Mouse (Mus musculus) ES-E14 (cell line): Measurements from ENCODE around the gene Sae1. TPM values are rescaled to one million over a fixed set of nuclear protein-coding genes. Genes with fewer than 3 reads are reported as not detected.

ENCODE experiments used
- DNase-seq: peaks from one replicate; pipeline ENCODE4 v3.0.0-alpha.2; 2013; ENCODE audit warnings: low read depth, low spot score
- H3K27ac ChIP-seq: 2 replicates; pipeline ENCODE4 v1.5.1; 2012; ENCODE audit warnings: low read depth, mild to moderate bottlenecking, low read length, moderate library complexity, mixed read lengths; ENCODE audit not compliant: poor library complexity, insufficient read depth, severe bottlenecking
- H3K36me3 ChIP-seq: 2 replicates; pipeline ENCODE4 v1.6.1; 2012; ENCODE audit warnings: mild to moderate bottlenecking, low read length, moderate library complexity, mixed read lengths; ENCODE audit not compliant: control insufficient read depth, poor library complexity, insufficient read depth, severe bottlenecking
- H3K4me1 ChIP-seq, 2 experiments: fragments of 150-350 bp in 1 of 2; sonication (generic) in 1 of 2; 2 replicates each; pipeline ENCODE4 v1.6.1; 2012; ENCODE audit warnings: low read length in 2 of 2, mild to moderate bottlenecking in 1 of 2, mixed read lengths in 1 of 2; ENCODE audit not compliant: control insufficient read depth in 2 of 2, insufficient read depth in 2 of 2, poor library complexity in 1 of 2
- H3K4me3 ChIP-seq, 2 experiments: fragments of 150-350 bp in 1 of 2; sonication (generic) in 1 of 2; 2 replicates each; pipeline ENCODE4 v1.5.1; 2012; ENCODE audit warnings: low read length in 2 of 2, low read depth in 1 of 2, mild to moderate bottlenecking in 1 of 2, mixed read lengths in 1 of 2; ENCODE audit not compliant: insufficient read depth in 1 of 2, poor library complexity in 1 of 2, severe bottlenecking in 1 of 2
- H3K9ac ChIP-seq: 2 replicates; pipeline ENCODE4 v1.6.1; 2012; ENCODE audit warnings: low read depth, mild to moderate bottlenecking, low read length, mixed read lengths; ENCODE audit not compliant: poor library complexity, insufficient read depth, severe bottlenecking
- H3K9me3 ChIP-seq: fragments of 150-350 bp; sonication (generic); 2 replicates; pipeline ENCODE4 v1.6.1; 2012; ENCODE audit warnings: low read depth, mild to moderate bottlenecking, low read length; ENCODE audit not compliant: control insufficient read depth, insufficient read depth
- CHD2 ChIP-seq: IDR thresholded peaks from 2 replicates; pipeline ENCODE4 v1.6.1; 2014; ENCODE audit warnings: mild to moderate bottlenecking, low read depth, low read length, inconsistent platforms
- HCFC1 ChIP-seq: IDR thresholded peaks from 2 replicates; pipeline ENCODE4 v1.6.1; 2012; ENCODE audit warnings: low read length, inconsistent platforms, borderline replicate concordance; ENCODE audit not compliant: insufficient read depth
- MAFK ChIP-seq: IDR thresholded peaks from 2 replicates; pipeline ENCODE4 v1.6.1; 2014; ENCODE audit warnings: mild to moderate bottlenecking, low read depth, low read length, inconsistent platforms; ENCODE audit not compliant: insufficient read depth
- ZC3H11A ChIP-seq: IDR thresholded peaks from 2 replicates; pipeline ENCODE4 v1.6.1; 2012; ENCODE audit warnings: low read depth, mild to moderate bottlenecking, inconsistent platforms, low read length, borderline replicate concordance
- ZNF384 ChIP-seq: IDR thresholded peaks from 2 replicates; pipeline ENCODE4 v1.6.1; 2012; ENCODE audit warnings: low read depth, low read length, inconsistent platforms
- in situ Hi-C, 2 experiments: fragments of 600-800 bp; cut with MboI; formaldehyde crosslinking; loops; one replicate each; pipeline ENCODE4 v1.15.1; 2025; ENCODE audit warnings: low sequenced_read_pairs in 2 of 2, inconsistent platforms in 1 of 2; ENCODE audit not compliant: unreplicated experiment in 2 of 2
- total RNA-seq: library from RNA; depleted of rRNA; stranded (reverse); fragments of 300-350 nt; gene quantifications from 2 replicates; pipeline ENCODE4 v1.2.3, GENCODE M21; 2012

Gene Sae1
- total RNA-seq, 1 experiment, result 213 TPM

GRCm38 (mm10) chr7:16294837-16295236 is 92.8 kb downstream of the Sae1 start:
- Histone ChIP-seq H3K4me3 (peak overlapping the region; percentile 48 to 73), H3K9ac (peak overlapping the region; percentile 72), H3K27ac (peak overlapping the region; percentile 91), H3K4me1 (peaks cover 0 to 17% of the 10 kb centered on the region in 2 experiments; a peak in 2 of 4 replicates), H3K9me3 (no peaks in the 10 kb centered on the region), H3K36me3 (no peaks in the 10 kb centered on the region)
- peak; percentile 86 for DNase-seq
- TF ChIP-seq MAFK (no peak), ZC3H11A (peak; percentile 68), HCFC1 (peak; percentile 61; the same call in 1 of the 2 replicates)
- in situ Hi-C loops, result no loop called here

GRCm38 (mm10) chr7:16294346-16294745 is 93.3 kb downstream of the Sae1 start:
- H3K4me3 ChIP-seq, result peak overlapping the region in 1 of 2 experiments; percentile 73; a peak in 1 of 4 replicates
- no peak for TF ChIP-seq ZC3H11A
- H3K9ac ChIP-seq, result no peak overlapping the region
- H3K4me1 ChIP-seq, result peaks cover 0 to 17% of the 10 kb centered on the region in 2 experiments; a peak in 2 of 4 replicates
- H3K36me3 ChIP-seq, result no peaks in the 10 kb centered on the region
- H3K27ac ChIP-seq, result no peak overlapping the region
- DNase-seq, result no peak
- H3K9me3 ChIP-seq, result no peaks in the 10 kb centered on the region
- in situ Hi-C loops, result no loop called here

DNA sequence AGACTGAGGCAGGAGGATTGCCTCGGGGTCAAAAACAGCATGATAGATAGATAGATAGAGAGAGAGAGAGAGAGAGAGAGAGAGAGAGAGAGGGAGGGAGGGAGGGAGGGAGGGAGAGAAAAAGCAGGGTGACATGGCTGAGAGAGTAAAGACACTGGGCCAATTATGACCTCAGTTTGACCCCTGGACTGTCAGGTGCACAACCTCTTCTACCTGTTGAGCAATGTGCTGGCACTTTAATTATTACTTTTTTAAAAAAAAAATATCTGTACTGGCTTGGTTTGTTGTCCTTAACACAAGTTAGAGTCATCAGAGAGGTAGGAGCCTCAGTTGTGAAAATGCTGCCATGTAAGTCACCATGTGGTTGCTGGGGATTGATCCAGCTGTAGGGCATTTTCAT is 99.8 kb downstream of the Sae1 start:
- no peak for TF ChIP-seq MAFK
- no peak for TF ChIP-seq ZNF384
- Histone ChIP-seq H3K4me1 (peaks cover 0 to 6% of the 10 kb centered on the region in 2 experiments; a peak in 2 of 4 replicates), H3K27ac (no peak overlapping the region), H3K9me3 (no peaks in the 10 kb centered on the region), H3K4me3 (no peak overlapping the region), H3K9ac (no peak overlapping the region), H3K36me3 (peaks cover 8% of the 10 kb centered on the region)
- in situ Hi-C loops, result no loop called here
- no peak for DNase-seq

- Histone ChIP-seq H3K9ac (peak overlapping the region; percentile 92; the same call in 1 of the 2 replicates), H3K4me1 (peaks cover 0 to 6% of the 10 kb centered on the region in 2 experiments; a peak in 2 of 4 replicates), H3K36me3 (peaks cover 14% of the 10 kb centered on the region), H3K4me3 (peak overlapping the region; percentile 83 to 86), H3K9me3 (no peaks in the 10 kb centered on the region), H3K27ac (no peak overlapping the region; the same call in 1 of the 2 replicates)
- no peak for TF ChIP-seq CHD2
- TF ChIP-seq ZC3H11A, result no peak
- no peak for TF ChIP-seq MAFK
- no peak for TF ChIP-seq HCFC1
- TF ChIP-seq ZNF384, result no peak
- no peak for DNase-seq
- in situ Hi-C loops, result no loop called here
Measured at GRCm38 (mm10) chr7:16287016-16287415, 100.6 kb downstream of the Sae1 start.
